Mouse (Mus musculus) megakaryocyte progenitor cell, adult 5-6 weeks (primary cell): ENCODE results near the gene Ltk. TPM values are rescaled to one million over a fixed set of nuclear protein-coding genes. Genes with fewer than 3 reads are reported as not detected.

Experiments used
- ATAC-seq: replicated peaks from 2 replicates; pipeline ENCODE4 v1.8.0; 2016; ENCODE audit warnings: mild to moderate bottlenecking, moderate TSS enrichment, inconsistent platforms; ENCODE audit not compliant: poor library complexity
- total RNA-seq, 2 experiments: library from RNA; stranded (forward) in 1 of 2; stranded (reverse) in 1 of 2; fragments of 157-497, 149-512 nt in 1 of 2; fragments of 200-1000 nt in 1 of 2; gene quantifications; 2 replicates each; pipeline versions ENCODE4 v1.2.3 to v1.2.4; 2015 to 2017

Gene Ltk
- total RNA-seq, 2 experiments from 2014 or later, result not detected

GRCm38 (mm10) chr2:119707676-119708075 is 52.6 kb downstream of the Ltk start:
- ATAC-seq, result no peak

- no peak for ATAC-seq
These were observed 57.1 kb downstream of the Ltk start for GRCm38 (mm10) chr2:119703171-119703570.

Other genes with a start within 250 kb of the Ltk start
- gene Exd1, start 212.8 kb downstream of the Ltk start, total RNA-seq (2015), result not detected in 2 replicates
- gene Exd1, start 212.8 kb downstream of the Ltk start, total RNA-seq (2017), result 0.98 and 2.0 TPM in 2 replicates
- 47.9 and 51.9 TPM in 2 replicates for gene Chp1, start 212.7 kb downstream of the Ltk start, total RNA-seq (2015)
- gene Chp1, start 212.7 kb downstream of the Ltk start, total RNA-seq (2017), result 49.1 and 57.9 TPM in 2 replicates
- 85.9 and 103 TPM in 2 replicates for gene Nusap1, start 142.1 kb downstream of the Ltk start, total RNA-seq (2015)
- gene Nusap1, start 142.1 kb downstream of the Ltk start, total RNA-seq (2017), result 96.0 and 104 TPM in 2 replicates
- 19.5 and 21.9 TPM in 2 replicates for gene Oip5, start 142.0 kb downstream of the Ltk start, total RNA-seq (2015)
- 26.9 and 29.6 TPM in 2 replicates for gene Oip5, start 142.0 kb downstream of the Ltk start, total RNA-seq (2017)
- 37.3 and 38.8 TPM in 2 replicates for gene Ndufaf1, start 97.6 kb downstream of the Ltk start, total RNA-seq (2015)
- gene Ndufaf1, start 97.6 kb downstream of the Ltk start, total RNA-seq (2017), result 18.4 and 20.4 TPM in 2 replicates
- 39.1 and 41.9 TPM in 2 replicates for gene Rtf1, start 85.4 kb downstream of the Ltk start, total RNA-seq (2015)
- 26.2 and 43.0 TPM in 2 replicates for gene Rtf1, start 85.4 kb downstream of the Ltk start, total RNA-seq (2017)
- 0.20 and 0.29 TPM in 2 replicates for gene Itpka, start 18.1 kb downstream of the Ltk start, total RNA-seq (2015)
- gene Itpka, start 18.1 kb downstream of the Ltk start, total RNA-seq (2017), result 0.25 and 0.54 TPM in 2 replicates
- 6.6 TPM in 2 replicates for gene Rpap1, start 27.1 kb upstream of the Ltk start, total RNA-seq (2015)
- gene Rpap1, start 27.1 kb upstream of the Ltk start, total RNA-seq (2017), result 9.6 and 9.7 TPM in 2 replicates
- not detected in 2 replicates for gene Tyro3, start 37.3 kb upstream of the Ltk start, total RNA-seq (2015)
- not detected in 2 replicates for gene Tyro3, start 37.3 kb upstream of the Ltk start, total RNA-seq (2017)
- 60.7 and 96.3 TPM in 2 replicates for gene Mga, start 136.8 kb upstream of the Ltk start, total RNA-seq (2015)
- gene Mga, start 136.8 kb upstream of the Ltk start, total RNA-seq (2017), result 39.4 and 64.1 TPM in 2 replicates
- 3.2 and 4.0 TPM in 2 replicates for gene Mapkbp1, start 212.3 kb upstream of the Ltk start, total RNA-seq (2015)
- 2.3 and 5.7 TPM in 2 replicates for gene Mapkbp1, start 212.3 kb upstream of the Ltk start, total RNA-seq (2017)